Comparison of ENCODE assay signal across 19 mouse cellular contexts in the genomic region with DNA sequence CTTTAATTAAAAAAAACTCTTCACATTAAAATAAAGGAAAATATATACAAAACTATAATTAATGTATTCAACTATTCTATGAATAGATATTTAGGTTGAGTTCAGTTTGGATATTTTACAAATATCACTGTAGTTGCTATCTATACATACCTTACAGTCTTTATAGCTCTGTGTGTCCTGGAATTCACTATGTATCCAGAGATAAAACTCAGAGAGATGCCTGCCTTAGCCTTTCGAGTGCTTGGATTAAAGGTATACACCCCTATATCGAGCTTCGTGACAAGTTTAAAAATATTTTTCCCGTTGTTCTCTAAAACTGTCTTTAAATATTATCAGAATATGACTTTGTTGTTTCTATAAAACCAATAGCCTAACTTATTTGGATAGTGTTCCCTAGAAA.
"Had no signal": no experiment of that assay in that cellular context is flagged by ENCODE, and none has a peak within 500 bp of the region (broad histone marks: within the 10 kb centered on the region; RNA-seq: fewer than 3 reads in every experiment).

No protein-coding gene starts in this region.

- H3K4me1 ChIP-seq: midbrain, embryonic 10.5 days; midbrain, embryonic 12.5 days; neural tube, embryonic 13.5 days; neural tube, embryonic 15.5 days had no signal

- H3K36me3 ChIP-seq: midbrain, embryonic 10.5 days; midbrain, embryonic 12.5 days; neural tube, embryonic 13.5 days; neural tube, embryonic 15.5 days had no signal

- H3K4me3 ChIP-seq: midbrain, embryonic 10.5 days; midbrain, embryonic 12.5 days; myocyte; neural tube, embryonic 13.5 days; neural tube, embryonic 15.5 days had no signal

- ATAC-seq: midbrain, embryonic 16.5 days had no signal

- DNase-seq: lung, adult 18-20 months; lung, embryonic 14.5 days; lung, postnatal 10 days; lung, postnatal 4 days; midbrain, embryonic 14.5 days; retina, postnatal 1 day; right cerebral cortex, adult 18-20 months; right cerebral cortex, postnatal 25 days; right cerebral cortex, postnatal 4 days; spleen, adult 18-20 months; thymus, adult 2 months; thymus, postnatal 25 days; thymus, postnatal 4 days had no signal

- H3K4me2 ChIP-seq: lung, embryonic 14.5 days; midbrain, embryonic 12.5 days; neural tube, embryonic 13.5 days; neural tube, embryonic 15.5 days had no signal

- H3K9ac ChIP-seq: lung, embryonic 14.5 days; midbrain, embryonic 12.5 days; neural tube, embryonic 13.5 days; neural tube, embryonic 15.5 days had no signal

- H3K27ac ChIP-seq: midbrain, embryonic 10.5 days; midbrain, embryonic 12.5 days; neural tube, embryonic 13.5 days; neural tube, embryonic 15.5 days had no signal

- H3K9me3 ChIP-seq: midbrain, embryonic 10.5 days; midbrain, embryonic 12.5 days; neural tube, embryonic 13.5 days; neural tube, embryonic 15.5 days had no signal
